Mouse (Mus musculus) kidney, adult 2 months (tissue): ENCODE measurements around the gene Limch1.

Experiments
- CTCF ChIP-seq: fragments of 200-500 bp; conservative IDR thresholded peaks from 2 replicates; pipeline ENCODE4 v1.5.1; 2011; ENCODE audit warnings: low read depth, mild to moderate bottlenecking, control low read depth, low read length, moderate library complexity, mixed read lengths; ENCODE audit not compliant: insufficient read depth, insufficient read length
- POLR2A ChIP-seq: fragments of 200-500 bp; IDR thresholded peaks from one replicate; pipeline ENCODE4 v1.6.1; 2011; ENCODE audit warnings: low read depth, low read length, control low read depth

DNA sequence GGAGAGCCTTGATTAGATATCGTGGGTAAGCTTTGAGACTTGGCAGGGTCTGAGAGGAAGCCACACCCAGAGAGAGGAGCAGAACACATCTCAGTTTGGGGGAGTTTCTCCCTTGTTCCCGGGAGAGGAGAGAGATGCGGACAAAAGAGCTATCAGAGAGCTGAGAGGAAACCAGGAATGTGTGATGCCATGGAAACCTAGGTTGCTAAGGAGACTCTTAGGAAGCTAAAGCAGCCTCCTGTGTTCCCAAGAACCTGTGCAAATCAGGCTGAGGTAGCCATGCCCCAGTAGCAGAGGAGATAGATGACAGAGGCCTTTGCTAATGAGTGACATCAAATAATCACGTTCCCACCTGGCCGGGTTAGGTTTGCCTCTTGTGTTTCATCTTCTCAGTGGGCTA is 119.6 kb downstream of the Limch1 start:
- no peak for TF ChIP-seq CTCF
- no peak for TF ChIP-seq POLR2A
